ENCODE assay signal across 27 mouse cellular contexts in the genomic region with DNA sequence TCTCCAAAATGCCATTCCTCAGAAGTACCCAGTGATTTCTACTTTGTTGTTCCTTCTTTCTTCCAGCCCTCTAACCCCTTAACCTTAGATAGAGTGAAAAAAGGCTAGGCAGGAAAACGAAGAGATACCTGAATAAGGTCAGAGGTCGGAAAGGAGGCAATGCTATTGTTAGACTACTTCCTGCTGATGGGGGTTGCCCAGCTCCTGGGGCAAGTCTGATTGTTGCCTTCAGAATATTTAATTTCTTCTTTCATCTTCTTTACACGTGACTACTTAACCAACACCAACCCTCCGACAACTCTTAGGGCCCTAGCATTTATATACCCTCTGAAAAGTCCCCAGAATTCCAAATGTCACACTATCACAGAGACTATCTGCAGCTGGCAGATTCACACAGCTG. TPM values are rescaled to one million over a fixed set of nuclear protein-coding genes. Genes with fewer than 3 reads are reported as not detected.
A peak's percentile ranks its signal among the peaks of the same experiment; 100 is the strongest.
DNase-seq lines count a peak whose midpoint lies in the region; ATAC-seq and TF ChIP-seq lines count a peak whose summit lies in the region.
"Had no signal": no experiment of that assay in that cellular context is flagged by ENCODE, and none has a peak within 500 bp of the region (broad histone marks: within the 10 kb centered on the region; RNA-seq: fewer than 3 reads in every experiment).

No protein-coding gene starts in this region.

- H3K9ac ChIP-seq in heart, postnatal 0 days (replicated peaks; ENCODE audit: low read depth, low read length) = no peak overlapping the region
- H3K9ac ChIP-seq in ES-E14 (ENCODE audit: insufficient read depth, low read depth, low read length, poor library complexity, severe bottlenecking) = no peak overlapping the region
- H3K9ac ChIP-seq: embryonic facial prominence, embryonic 13.5 days; heart, embryonic 13.5 days; limb, embryonic 13.5 days; lung, embryonic 15.5 days; midbrain, embryonic 13.5 days had no signal

- TF ChIP-seq EP300 in heart, postnatal 0 days (IDR thresholded peaks at IDR 0.05; ENCODE audit: low read depth) = no peak

- H3K36me3 ChIP-seq in heart, postnatal 0 days (replicated peaks; ENCODE audit: control insufficient read depth, insufficient read depth, low read length) = no peaks in the 10 kb centered on the region
- H3K36me3 ChIP-seq in ES-E14 (ENCODE audit: control insufficient read depth, insufficient read depth, low read length, poor library complexity, severe bottlenecking) = no peaks in the 10 kb centered on the region
- H3K36me3 ChIP-seq: embryonic facial prominence, embryonic 13.5 days; forebrain, embryonic 10.5 days; heart, embryonic 13.5 days; limb, embryonic 13.5 days; lung, embryonic 15.5 days; midbrain, embryonic 13.5 days had no signal

- 49% methylated on average over 4 of the region's 4 CpGs for WGBS in heart, postnatal 0 days

- in situ Hi-C loops in ES-E14 (cut with MboI; ENCODE audit: low sequenced_read_pairs in 2 of 2, unreplicated experiment in 2 of 2) = no loop called here

- H3K27ac ChIP-seq in heart, postnatal 0 days (ENCODE audit: low read depth) = no peak overlapping the region
- peak overlapping the region; percentile 34; the same call in 1 of the 2 replicates for H3K27ac ChIP-seq in ES-E14 (ENCODE audit: insufficient read depth, low read depth, low read length, poor library complexity, severe bottlenecking)
- 0 out of 2 replicates have a peak overlapping the region, but pooled peaks have one; percentile 16 for H3K27ac ChIP-seq in brown adipose tissue, adult 24 weeks (replicated peaks; ENCODE audit: low read depth, low read length)
- H3K27ac ChIP-seq: embryonic facial prominence, embryonic 13.5 days; forebrain, embryonic 10.5 days; heart, embryonic 13.5 days; limb, embryonic 13.5 days; lung, embryonic 15.5 days; midbrain, embryonic 13.5 days had no signal

- peak; percentile 5 for DNase-seq in heart, postnatal 0 days (ENCODE audit: low spot score)
- no peak for DNase-seq in heart, postnatal 25 days (ENCODE audit: low spot score)
- DNase-seq in ES-E14 (ENCODE audit: low read depth, low spot score) = no peak
- DNase-seq in frontal cortex, adult 2 months (ENCODE audit: extremely low spot score in 1 of 2, low spot score in 1 of 2) = no peak
- no peak for DNase-seq in gastrocnemius, postnatal 10 days
- no peak for DNase-seq in lung, postnatal 10 days
- DNase-seq: adrenal gland, postnatal 10 days; cerebellum, adult 11 months; cerebellum, adult 9-10 months; embryo, embryonic 11 days; heart, postnatal 14 days; kidney, adult 8-10 months; kidney, postnatal 4 days; lung, postnatal 4 days; right cerebral cortex, postnatal 14 days had no signal

- ATAC-seq in heart, postnatal 0 days (ENCODE audit: insufficient read depth, low read depth) = no peak
- ATAC-seq: forebrain, embryonic 16.5 days; hindbrain, embryonic 16.5 days; intestine, embryonic 16.5 days; midbrain, embryonic 13.5 days; Patski had no signal

- no peaks in the 10 kb centered on the region for H3K9me3 ChIP-seq in heart, postnatal 0 days (replicated peaks; ENCODE audit: control insufficient read depth, low read length)
- no peaks in the 10 kb centered on the region for H3K9me3 ChIP-seq in ES-E14 (ENCODE audit: control insufficient read depth, insufficient read depth, low read depth, low read length)
- H3K9me3 ChIP-seq: embryonic facial prominence, embryonic 13.5 days; forebrain, embryonic 10.5 days; heart, embryonic 13.5 days; limb, embryonic 13.5 days; lung, embryonic 15.5 days; midbrain, embryonic 13.5 days had no signal

- no peak overlapping the region for H3K4me2 ChIP-seq in heart, postnatal 0 days (ENCODE audit: low read depth, low read length)
- H3K4me2 ChIP-seq: embryonic facial prominence, embryonic 13.5 days; heart, embryonic 13.5 days; limb, embryonic 13.5 days; liver, embryonic 11.5 days; lung, embryonic 15.5 days; midbrain, embryonic 13.5 days had no signal

- intact Hi-C loops in heart, postnatal 25 days (cut with DNase I) = no loop called here

- H3K4me1 ChIP-seq in heart, postnatal 0 days (ENCODE audit: control insufficient read depth, insufficient read depth) = peaks cover 33% of the 10 kb centered on the region
- peaks cover 3 to 28% of the 10 kb centered on the region in 2 experiments; a peak in 3 of 4 replicates for H3K4me1 ChIP-seq in ES-E14 (ENCODE audit: control insufficient read depth in 2 of 2, insufficient read depth in 2 of 2, low read length in 2 of 2, poor library complexity in 1 of 2)
- H3K4me1 ChIP-seq in brown adipose tissue, adult 24 weeks (ENCODE audit: control insufficient read depth, insufficient read depth, insufficient read length, low read length) = peaks cover 32% of the 10 kb centered on the region
- H3K4me1 ChIP-seq: midbrain, embryonic 13.5 days had no signal

- no peak for TF ChIP-seq CTCF in heart, postnatal 0 days (IDR thresholded peaks at IDR 0.05; ENCODE audit: low read depth)

- no peak overlapping the region for H3K4me3 ChIP-seq in heart, postnatal 0 days (ENCODE audit: low read depth, low read length)
- H3K4me3 ChIP-seq in ES-E14 (ENCODE audit: insufficient read depth in 1 of 2, low read depth in 1 of 2, low read length in 2 of 2, poor library complexity in 1 of 2, severe bottlenecking in 1 of 2) = no peak overlapping the region; a peak in 1 of 4 replicates
- no peak overlapping the region for H3K4me3 ChIP-seq in brown adipose tissue, adult 24 weeks (ENCODE audit: insufficient read depth, low read depth, low read length)
- H3K4me3 ChIP-seq: embryonic facial prominence, embryonic 13.5 days; forebrain, embryonic 10.5 days; heart, embryonic 13.5 days; limb, embryonic 13.5 days; lung, embryonic 15.5 days; midbrain, embryonic 13.5 days had no signal

- H3K27me3 ChIP-seq in heart, postnatal 0 days (ENCODE audit: control insufficient read depth, insufficient read depth, low read length) = no peaks in the 10 kb centered on the region
- H3K27me3 ChIP-seq: embryonic facial prominence, embryonic 13.5 days; heart, embryonic 13.5 days; limb, embryonic 13.5 days; lung, embryonic 15.5 days; midbrain, embryonic 13.5 days; Patski had no signal

TF ChIP-seq in ES-E14, 5 proteins besides CTCF, POLR2A, EP300 and RAD21:
- TF ChIP-seq ZNF384 (IDR thresholded peaks at IDR 0.05; ENCODE audit: low read depth, low read length) = no peak
- no peak for TF ChIP-seq ZC3H11A (IDR thresholded peaks at IDR 0.05; ENCODE audit: borderline replicate concordance, low read depth, low read length)
- TF ChIP-seq CHD2 (IDR thresholded peaks at IDR 0.05; ENCODE audit: low read depth, low read length) = no peak
- no peak for TF ChIP-seq MAFK (IDR thresholded peaks at IDR 0.05; ENCODE audit: insufficient read depth, low read depth, low read length)
- TF ChIP-seq HCFC1 (IDR thresholded peaks at IDR 0.05; ENCODE audit: borderline replicate concordance, insufficient read depth, low read length) = no peak

RNA-seq across cellular contexts. Expression of a gene that starts 10.3 kb away (rescaled TPM):
- 18.0 and 22.6 TPM in 2 replicates for total RNA-seq in heart, postnatal 0 days (2014; rRNA removed; ENCODE audit: low replicate concordance)
- polyA plus RNA-seq in heart, postnatal 0 days (2015; fragmentation: Nextera tagmentation; extraction: Ambion mirVana) = 6.2 and 6.5 TPM in 2 replicates
- 10 to 100 TPM; 10.1 to 10.7 TPM for total RNA-seq in heart, postnatal 25 days (2021)
- 8.5 and 11.6 TPM in 2 replicates for total RNA-seq in ES-E14 (2012; rRNA removed)
- 6.6 and 7.0 TPM in 2 replicates for polyA plus RNA-seq in brown adipose tissue, adult 24 weeks (2012; ENCODE audit: insufficient read depth, insufficient read length, missing spikeins)
- polyA plus RNA-seq in frontal cortex, adult 2 months (2012; rRNA removed) = 7.6 and 10.5 TPM in 2 replicates
- total RNA-seq in gastrocnemius, postnatal 10 days (2021) = 1 to 10 TPM; 6.7 to 7.4 TPM

RNA-seq across cellular contexts. Expression of a gene that starts 10.7 kb away (rescaled TPM):
- 53.8 and 56.9 TPM in 2 replicates for total RNA-seq in heart, postnatal 0 days (2014; rRNA removed; ENCODE audit: low replicate concordance)
- 85.0 and 89.1 TPM in 2 replicates for polyA plus RNA-seq in heart, postnatal 0 days (2015; fragmentation: Nextera tagmentation; extraction: Ambion mirVana)
- 10 to 100 TPM; 73.2 to 73.8 TPM for total RNA-seq in heart, postnatal 25 days (2021)
- 123 and 160 TPM in 2 replicates for total RNA-seq in ES-E14 (2012; rRNA removed)
- polyA plus RNA-seq in brown adipose tissue, adult 24 weeks (2012; ENCODE audit: insufficient read depth, insufficient read length, missing spikeins) = 203 and 223 TPM in 2 replicates
- polyA plus RNA-seq in frontal cortex, adult 2 months (2012; rRNA removed) = 76.4 and 76.5 TPM in 2 replicates
- total RNA-seq in gastrocnemius, postnatal 10 days (2021) = 100 to 1,000 TPM; 103 to 116 TPM
